Mouse (Mus musculus): ENCODE data around the gene Snd1.

DNA sequence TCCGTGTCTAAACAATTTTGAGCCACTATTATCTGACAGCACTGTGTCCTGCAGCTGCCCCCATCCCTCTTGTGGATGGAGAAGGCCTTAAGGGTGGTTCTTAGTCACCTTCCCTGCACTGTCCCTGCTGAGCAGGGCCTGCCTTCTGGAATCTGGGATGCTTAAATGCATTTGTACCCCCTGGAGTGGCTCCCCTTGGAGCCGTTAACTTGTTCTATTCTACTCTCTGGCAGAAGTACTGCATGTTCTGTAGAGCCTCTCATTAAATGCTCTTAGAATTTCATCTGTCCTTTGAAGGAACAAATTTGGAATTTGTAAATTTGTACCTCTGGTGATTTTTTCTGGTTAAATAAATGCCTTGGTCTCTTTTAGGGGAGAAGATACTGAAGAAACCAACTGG, 50.6 kb downstream of the Snd1 start:
- TF ChIP-seq MXI1 (IDR thresholded peaks at IDR 0.05; ENCODE audit: low read depth, low read length) = no peak
- no peak for TF ChIP-seq MAX (IDR thresholded peaks at IDR 0.05; ENCODE audit: low read length)
- TF ChIP-seq RAD21 (IDR thresholded peaks at IDR 0.05; ENCODE audit: low read depth, low read length) = no peak
- no peak for TF ChIP-seq CTCF (conservative IDR thresholded peaks at IDR 0.05 in 1 of 2, IDR thresholded peaks at IDR 0.05 in 1 of 2; ENCODE audit: low read depth in 2 of 2, low read length in 2 of 2)
- no peak for TF ChIP-seq HCFC1 (IDR thresholded peaks at IDR 0.05; ENCODE audit: low read depth, low read length)
- TF ChIP-seq ETS1 (conservative IDR thresholded peaks at IDR 0.05; ENCODE audit: low read depth, low read length) = no peak
- no peak for TF ChIP-seq ELF1 (IDR thresholded peaks at IDR 0.05; ENCODE audit: low read depth, low read length)
- no peak for TF ChIP-seq POLR2A (IDR thresholded peaks at IDR 0.05; ENCODE audit: low read depth, low read length)
- no peak for TF ChIP-seq USF2 (conservative IDR thresholded peaks at IDR 0.05; ENCODE audit: low read depth, low read length)
